Mouse (Mus musculus): ENCODE data around the gene Rhoa. TPM values are rescaled to one million over a fixed set of nuclear protein-coding genes. Genes with fewer than 3 reads are reported as not detected.

The Rhoa gene
- total RNA-seq, 2 experiments from 2014 or later, result 272 TPM

Other genes with a start within 250 kb of the Rhoa start
- gene Mst1, start 225.7 kb upstream of the Rhoa start, total RNA-seq (2021), result under 1 TPM in 1 of 2 experiments, not detected in 1; 0.36 TPM
- gene Rnf123, start 222.8 kb upstream of the Rhoa start, total RNA-seq (2021), result 10 to 100 TPM; 83.8 to 94.8 TPM
- 10 to 100 TPM; 47.7 to 51.5 TPM for gene Apeh, start 211.5 kb upstream of the Rhoa start, total RNA-seq (2021)
- gene Bsn, start 115.7 kb upstream of the Rhoa start, total RNA-seq (2021), result under 1 TPM; 0.39 to 0.41 TPM
- 100 to 1,000 TPM; 400 to 402 TPM for gene Dag1, start 42.2 kb upstream of the Rhoa start, total RNA-seq (2021)
- gene Nicn1, start 15.7 kb upstream of the Rhoa start, total RNA-seq (2021), result 10 to 100 TPM; 15.9 to 16.7 TPM
- 1 to 10 TPM; 2.4 to 3.1 TPM for gene Amt, start 9.3 kb upstream of the Rhoa start, total RNA-seq (2021)
- gene Tcta, start within 50 bp of the Rhoa start, total RNA-seq (2021), result 10 to 100 TPM; 24.7 to 33.9 TPM
- 100 to 1,000 TPM in 1 of 2 experiments, 10 to 100 TPM in 1; 91.8 to 108 TPM for gene Gpx1, start 32.8 kb downstream of the Rhoa start, total RNA-seq (2021)
- gene Usp4, start 41.7 kb downstream of the Rhoa start, total RNA-seq (2021), result 10 to 100 TPM; 77.2 to 93.2 TPM
- 1 to 10 TPM in 1 of 2 experiments, under 1 TPM in 1; 0.57 to 1.2 TPM for gene 1700102P08Rik, start 86.7 kb downstream of the Rhoa start, total RNA-seq (2021)
- gene Ccdc36, start 122.4 kb downstream of the Rhoa start, total RNA-seq (2021), result under 1 TPM; 0.21 to 0.25 TPM
- gene BC048562, start 130.4 kb downstream of the Rhoa start, total RNA-seq (2021), result not detected
- gene Ccdc71, start 154.4 kb downstream of the Rhoa start, total RNA-seq (2021), result 10 to 100 TPM; 27.0 to 31.3 TPM
- 10 to 100 TPM; 13.4 to 15.3 TPM for gene Klhdc8b, start 155.5 kb downstream of the Rhoa start, total RNA-seq (2021)
- gene Lamb2, start 173.6 kb downstream of the Rhoa start, total RNA-seq (2021), result 100 to 1,000 TPM; 180 to 191 TPM
- gene Usp19, start 184.5 kb downstream of the Rhoa start, total RNA-seq (2021), result 100 to 1,000 TPM; 107 to 126 TPM
- 10 to 100 TPM; 93.1 to 96.0 TPM for gene Qars, start 201.6 kb downstream of the Rhoa start, total RNA-seq (2021)
- gene Qrich1, start 210.7 kb downstream of the Rhoa start, total RNA-seq (2021), result 100 to 1,000 TPM; 109 to 123 TPM